Mouse (Mus musculus) lung, adult 2 months (tissue): ENCODE results near the gene RPS10-NUDT3. TPM values are rescaled to one million over a fixed set of nuclear protein-coding genes. Genes with fewer than 3 reads are reported as not detected.

ENCODE experiments used
- DNase-seq: peaks from one replicate; pipeline ENCODE4 v3.0.0; 2022
- H3K4me1 ChIP-seq: fragments of 200-500 bp; 2 replicates; pipeline ENCODE4 v1.6.1; 2011; ENCODE audit warnings: low read length; ENCODE audit not compliant: control insufficient read depth, insufficient read depth
- H3K4me3 ChIP-seq: fragments of 200-500 bp; replicated peaks from 2 replicates; pipeline ENCODE3; 2011; ENCODE audit warnings: low read depth, mild to moderate bottlenecking, control low read depth, low read length; ENCODE audit errors: extremely low read depth
- CTCF ChIP-seq: fragments of 200-500 bp; IDR thresholded peaks from 2 replicates; pipeline ENCODE4 v1.5.1; 2011; ENCODE audit warnings: mild to moderate bottlenecking, low read length, control low read depth; ENCODE audit not compliant: insufficient read depth
- POLR2A ChIP-seq: fragments of 200-500 bp; IDR thresholded peaks from 2 replicates; pipeline ENCODE4 v1.6.1; 2011; ENCODE audit warnings: low read depth, mild to moderate bottlenecking, control low read depth, low read length, borderline replicate concordance; ENCODE audit errors: extremely low read depth
- WGBS: fragments of 180-500 bp; shearing (Covaris S2); methylation state at CpG from one replicate; pipeline ENCODE4 v1.1.7; 2018; 5-methylcytosine and 5-hydroxymethylcytosine counted together
- polyA plus RNA-seq: library from polyadenylated mRNA; depleted of rRNA; stranded (reverse); fragments of >200 nt; gene quantifications from 2 replicates; pipeline ENCODE4 v1.2.3, GENCODE M21; 2012

Gene RPS10-NUDT3
- polyA plus RNA-seq, 1 experiment, result not detected

GRCm38 (mm10) chr17:27625455-27626251 is 9.4 kb downstream of the RPS10-NUDT3 start:
- WGBS, result 61% methylated on average over 7 of the region's 7 CpGs
- no peak for DNase-seq
- Histone ChIP-seq H3K4me1 (peaks cover 6% of the 10 kb centered on the region; the same call in 1 of the 2 replicates), H3K4me3 (no peak overlapping the region)
- TF ChIP-seq POLR2A (no peak), CTCF (no peak)

- peak within 1 kb of the TSS; percentile 65 for H3K4me3 ChIP-seq
- peaks cover 6% of the 10 kb centered on the region; the same call in 1 of the 2 replicates for H3K4me1 ChIP-seq
- WGBS, result 6% methylated on average over 86 of the region's 91 CpGs
- no peak for TF ChIP-seq CTCF
- no peak for TF ChIP-seq POLR2A
- peak; percentile 85 for DNase-seq
Observed at GRCm38 (mm10) chr17:27623360-27624326, 11.4 kb downstream of the RPS10-NUDT3 start, which contains the start of gene Nudt3. Nudt3 (minus strand) TSS chr17:27623495.

DNA sequence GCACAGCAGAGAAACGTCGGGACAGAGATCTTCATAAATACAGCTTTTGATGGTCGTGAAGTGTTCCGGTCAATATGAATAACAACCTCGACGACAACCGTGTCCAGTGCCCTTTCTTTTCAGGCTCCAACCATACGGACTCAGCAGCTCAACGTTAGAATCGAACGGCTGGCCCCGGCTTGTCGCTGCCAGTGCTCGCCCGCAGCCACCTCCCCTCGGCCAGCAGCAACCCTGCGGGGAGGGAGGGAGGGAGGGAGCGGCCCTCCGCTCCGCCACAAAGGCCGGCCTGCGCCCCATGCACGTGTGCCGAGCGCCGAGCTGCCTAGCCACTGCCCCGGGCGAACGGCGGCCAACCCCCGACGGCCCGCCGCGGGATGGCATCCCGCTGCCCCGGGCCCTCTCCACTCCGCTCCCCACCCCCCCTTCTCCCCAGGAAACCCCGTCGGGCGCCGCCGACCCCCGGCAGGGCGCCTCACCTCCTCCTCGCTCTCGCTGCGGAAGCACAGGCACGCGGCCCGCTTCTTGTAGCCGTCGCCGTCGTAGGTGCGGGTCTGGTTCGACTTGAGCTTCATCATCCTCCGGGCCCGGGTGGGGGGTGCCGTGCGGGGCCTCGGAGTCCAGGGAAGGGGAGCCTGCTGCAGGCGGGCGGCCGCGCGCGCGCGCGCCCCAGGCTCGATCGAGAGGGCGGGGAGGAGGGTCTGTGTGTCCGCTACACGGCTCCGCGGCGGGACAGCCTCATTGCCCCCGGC is 12.2 kb downstream of the RPS10-NUDT3 start:
- DNase-seq, result peak; percentile 41
- TF ChIP-seq POLR2A, result no peak
- TF ChIP-seq CTCF, result no peak

DNA sequence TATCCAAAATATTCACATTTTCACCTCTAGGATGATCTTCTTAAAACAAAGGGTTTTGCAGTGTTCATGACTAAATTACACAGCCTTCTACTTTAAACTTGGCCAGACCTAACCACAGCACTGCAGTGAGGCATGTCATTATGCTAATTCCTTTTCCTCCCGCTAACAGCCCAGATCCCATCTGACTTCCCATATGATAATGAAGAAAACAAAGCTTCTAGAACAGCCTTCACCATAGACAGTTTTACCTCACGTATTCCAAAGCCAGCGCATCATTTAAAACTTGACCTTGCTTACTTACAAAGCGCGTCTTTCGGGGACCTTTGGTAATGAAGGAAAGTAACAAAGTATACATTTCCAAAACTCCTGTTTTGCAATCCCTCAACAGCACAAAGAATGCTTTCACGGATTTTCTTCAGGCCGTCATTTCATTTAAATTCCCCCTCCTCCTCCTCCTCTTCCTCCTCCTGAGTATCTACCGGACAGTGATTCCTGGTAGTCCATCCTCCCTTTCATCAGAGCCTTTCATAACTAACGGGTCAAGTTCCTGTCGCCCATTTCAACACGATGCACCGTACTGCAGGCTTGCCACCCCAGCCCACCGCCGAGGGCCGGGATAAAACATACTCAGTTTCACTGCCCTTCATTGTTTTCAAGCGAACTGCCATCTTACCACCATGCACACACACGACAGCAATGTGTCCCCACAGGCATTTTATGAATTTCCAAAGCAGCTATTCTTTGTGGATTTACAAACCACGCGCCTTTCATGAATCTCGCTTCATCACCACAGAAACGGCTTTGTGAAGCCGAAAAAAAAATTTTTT is 13.1 kb downstream of the RPS10-NUDT3 start:
- 4% methylated on average over 23 of the region's 23 CpGs for WGBS
- H3K4me1 ChIP-seq, result peaks cover 6% of the 10 kb centered on the region; the same call in 1 of the 2 replicates
- peak overlapping the region; percentile 54 for H3K4me3 ChIP-seq
- no peak for DNase-seq
- TF ChIP-seq CTCF (no peak), POLR2A (no peak)

More for the DNA sequence above, 12.2 kb downstream of the RPS10-NUDT3 start:
- under 1% methylated on average over 69 of the region's 80 CpGs for WGBS
- H3K4me1 ChIP-seq, result peaks cover 6% of the 10 kb centered on the region; the same call in 1 of the 2 replicates
- H3K4me3 ChIP-seq, result peak overlapping the region; percentile 65

DNA sequence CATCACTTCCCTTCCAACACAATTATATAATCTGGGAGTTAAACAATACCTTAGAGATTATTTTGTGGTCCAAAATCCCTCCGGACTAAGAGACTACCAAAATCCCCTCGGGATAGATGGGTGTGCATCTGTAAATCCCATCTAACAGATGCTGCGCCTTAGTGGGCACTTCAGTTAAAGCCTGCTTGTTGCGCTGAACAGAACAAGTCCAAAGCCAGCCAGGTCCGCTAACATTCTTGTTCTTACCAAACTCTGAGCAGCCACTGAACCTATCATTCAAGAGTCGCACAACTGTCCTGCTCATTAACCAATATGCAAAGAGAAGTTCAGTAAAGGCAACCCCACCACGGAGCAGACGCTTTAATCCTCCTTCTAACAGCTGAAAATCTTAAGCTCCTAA is 13.9 kb downstream of the RPS10-NUDT3 start:
- DNase-seq, result no peak
- no peak overlapping the region for H3K4me3 ChIP-seq
- 41% methylated on average over 8 of the region's 8 CpGs for WGBS
- H3K4me1 ChIP-seq, result peaks cover 6% of the 10 kb centered on the region; the same call in 1 of the 2 replicates
- TF ChIP-seq CTCF (no peak), POLR2A (no peak)

GRCm38 (mm10) chr17:27615388-27615787 is 19.6 kb downstream of the RPS10-NUDT3 start:
- TF ChIP-seq CTCF (no peak), POLR2A (no peak)
- Histone ChIP-seq H3K4me3 (no peak overlapping the region), H3K4me1 (no peaks in the 10 kb centered on the region)
- WGBS, result 68% methylated on average over 7 of the region's 7 CpGs
- DNase-seq, result no peak

GRCm38 (mm10) chr17:27613016-27613415 is 22.0 kb downstream of the RPS10-NUDT3 start:
- DNase-seq, result no peak
- Histone ChIP-seq H3K4me1 (no peaks in the 10 kb centered on the region), H3K4me3 (no peak overlapping the region)
- WGBS, result 83% methylated on average over 4 of the region's 4 CpGs
- TF ChIP-seq CTCF (no peak), POLR2A (no peak)

- WGBS, result 61% methylated on average over 5 of the region's 5 CpGs
- no peak for DNase-seq
- no peaks in the 10 kb centered on the region for H3K4me1 ChIP-seq
- no peak for TF ChIP-seq CTCF
- TF ChIP-seq POLR2A, result no peak
- no peak overlapping the region for H3K4me3 ChIP-seq
Observed at GRCm38 (mm10) chr17:27611994-27612393, 23.0 kb downstream of the RPS10-NUDT3 start.
